Mouse (Mus musculus): Measurements from ENCODE around the gene Bst2. TPM values are rescaled to one million over a fixed set of nuclear protein-coding genes. Genes with fewer than 3 reads are reported as not detected.

Gene Bst2
- 207 and 235 TPM in 2 replicates for polyA plus RNA-seq (2011; ENCODE audit: insufficient read depth, insufficient read length, low read depth, missing spikeins)

GRCm38 (mm10) chr8:71537028-71537867, at the start of gene Bst2:
Gene Bst2, minus strand, starts transcription at chr8:71537456.
- peaks cover 6% of the 10 kb centered on the region; the same call in 1 of the 2 replicates for H3K36me3 ChIP-seq (ENCODE audit: control insufficient read depth, insufficient read depth, low read length, poor library complexity, severe bottlenecking)
- H3K9ac ChIP-seq (ENCODE audit: low read depth, poor library complexity, severe bottlenecking), result peak within 1 kb of the TSS; percentile 54
- TF ChIP-seq CTCF (IDR thresholded peaks at IDR 0.05; ENCODE audit: low read depth, low read length), result peak; percentile 13
- TF ChIP-seq EP300 (IDR thresholded peaks at IDR 0.05; ENCODE audit: insufficient read depth, low read depth, low read length), result 0 out of 2 replicates have a peak, but pooled peaks have one; percentile 21
- peak; percentile 70 for TF ChIP-seq POLR2A (IDR thresholded peaks at IDR 0.05; ENCODE audit: insufficient read depth, low read length)
- peak within 1 kb of the TSS; percentile 39 for H3K27ac ChIP-seq (ENCODE audit: insufficient read depth, low read length)
- H3K27me3 ChIP-seq (ENCODE audit: control insufficient read depth, insufficient read depth, low read length, poor library complexity, severe bottlenecking), result no peaks in the 10 kb centered on the region
- H3K4me3 ChIP-seq (ENCODE audit: low read depth, low read length), result peak within 1 kb of the TSS; percentile 90
- H3K4me1 ChIP-seq (ENCODE audit: control insufficient read depth, insufficient read depth, low read length), result peaks cover 2% of the 10 kb centered on the region
- H3K9me3 ChIP-seq (replicated peaks; ENCODE audit: control insufficient read depth, insufficient read depth, low read length, poor library complexity, severe bottlenecking), result no peaks in the 10 kb centered on the region

- Histone ChIP-seq H3K9ac (ENCODE audit: low read depth, poor library complexity, severe bottlenecking) (no peak overlapping the region), H3K36me3 (ENCODE audit: control insufficient read depth, insufficient read depth, low read length, poor library complexity, severe bottlenecking) (no peaks in the 10 kb centered on the region; the same call in 1 of the 2 replicates), H3K27me3 (ENCODE audit: control insufficient read depth, insufficient read depth, low read length, poor library complexity, severe bottlenecking) (no peaks in the 10 kb centered on the region), H3K9me3 (replicated peaks; ENCODE audit: control insufficient read depth, insufficient read depth, low read length, poor library complexity, severe bottlenecking) (no peaks in the 10 kb centered on the region), H3K4me3 (ENCODE audit: low read depth, low read length) (no peak overlapping the region), H3K4me1 (ENCODE audit: control insufficient read depth, insufficient read depth, low read length) (no peaks in the 10 kb centered on the region), H3K27ac (ENCODE audit: insufficient read depth, low read length) (no peak overlapping the region)
- no peak for TF ChIP-seq POLR2A (IDR thresholded peaks at IDR 0.05; ENCODE audit: insufficient read depth, low read length)
- TF ChIP-seq CTCF (IDR thresholded peaks at IDR 0.05; ENCODE audit: low read depth, low read length), result peak; percentile 76
- no peak for TF ChIP-seq EP300 (IDR thresholded peaks at IDR 0.05; ENCODE audit: insufficient read depth, low read depth, low read length)
Measured at GRCm38 (mm10) chr8:71586891-71587290, 49.6 kb upstream of the Bst2 start.

DNA sequence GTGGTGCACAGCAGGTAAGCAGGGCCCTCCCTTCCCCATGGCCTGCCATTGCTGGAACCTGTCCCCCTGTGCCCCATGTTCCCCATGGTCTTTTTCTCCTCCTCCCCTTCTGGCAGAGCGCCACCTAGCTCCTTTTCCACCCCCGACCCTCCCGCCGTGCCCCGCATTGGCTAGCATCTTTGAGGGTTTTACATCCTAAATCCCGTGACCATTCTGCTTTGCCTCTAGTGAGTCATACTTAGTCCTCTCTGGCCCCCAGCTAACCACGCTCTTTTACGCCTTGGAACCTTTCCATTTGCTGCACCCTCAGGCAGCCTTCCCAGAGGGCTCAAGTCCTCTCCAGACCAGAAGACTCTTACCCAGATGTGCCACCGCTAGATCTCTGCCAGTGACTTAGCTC, 42.9 kb upstream of the Bst2 start:
- peak overlapping the region; percentile 6; the same call in 1 of the 2 replicates for H3K27ac ChIP-seq (ENCODE audit: insufficient read depth, low read length)
- H3K9ac ChIP-seq (ENCODE audit: low read depth, poor library complexity, severe bottlenecking), result peak overlapping the region; percentile 43
- H3K27me3 ChIP-seq (ENCODE audit: control insufficient read depth, insufficient read depth, low read length, poor library complexity, severe bottlenecking), result no peaks in the 10 kb centered on the region
- H3K4me1 ChIP-seq (ENCODE audit: control insufficient read depth, insufficient read depth, low read length), result peaks cover 2% of the 10 kb centered on the region
- peak overlapping the region; percentile 55 for H3K4me3 ChIP-seq (ENCODE audit: low read depth, low read length)
- H3K36me3 ChIP-seq (ENCODE audit: control insufficient read depth, insufficient read depth, low read length, poor library complexity, severe bottlenecking), result no peaks in the 10 kb centered on the region
- TF ChIP-seq EP300 (IDR thresholded peaks at IDR 0.05; ENCODE audit: insufficient read depth, low read depth, low read length), result no peak
- peak; percentile 45 for TF ChIP-seq CTCF (IDR thresholded peaks at IDR 0.05; ENCODE audit: low read depth, low read length)
- no peaks in the 10 kb centered on the region for H3K9me3 ChIP-seq (replicated peaks; ENCODE audit: control insufficient read depth, insufficient read depth, low read length, poor library complexity, severe bottlenecking)

DNA sequence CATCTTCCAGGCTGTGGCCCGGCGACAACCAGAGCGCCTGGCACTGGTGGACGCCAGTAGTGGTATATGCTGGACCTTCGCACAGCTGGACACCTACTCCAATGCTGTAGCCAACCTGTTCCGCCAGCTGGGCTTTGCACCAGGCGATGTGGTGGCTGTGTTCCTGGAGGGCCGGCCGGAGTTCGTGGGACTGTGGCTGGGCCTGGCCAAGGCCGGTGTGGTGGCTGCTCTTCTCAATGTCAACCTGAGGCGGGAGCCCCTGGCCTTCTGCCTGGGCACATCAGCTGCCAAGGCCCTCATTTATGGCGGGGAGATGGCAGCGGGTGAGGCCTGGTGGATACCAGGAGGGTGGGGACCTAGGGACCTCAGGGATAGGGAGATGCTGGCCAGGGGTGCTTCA, 42.2 kb upstream of the Bst2 start:
- Histone ChIP-seq H3K9ac (ENCODE audit: low read depth, poor library complexity, severe bottlenecking) (peak overlapping the region; percentile 43), H3K27me3 (ENCODE audit: control insufficient read depth, insufficient read depth, low read length, poor library complexity, severe bottlenecking) (no peaks in the 10 kb centered on the region), H3K36me3 (ENCODE audit: control insufficient read depth, insufficient read depth, low read length, poor library complexity, severe bottlenecking) (no peaks in the 10 kb centered on the region), H3K4me3 (ENCODE audit: low read depth, low read length) (peak overlapping the region; percentile 42), H3K9me3 (replicated peaks; ENCODE audit: control insufficient read depth, insufficient read depth, low read length, poor library complexity, severe bottlenecking) (no peaks in the 10 kb centered on the region), H3K4me1 (ENCODE audit: control insufficient read depth, insufficient read depth, low read length) (peaks cover 2% of the 10 kb centered on the region), H3K27ac (ENCODE audit: insufficient read depth, low read length) (no peak overlapping the region)
- TF ChIP-seq POLR2A (IDR thresholded peaks at IDR 0.05; ENCODE audit: insufficient read depth, low read length) (no peak), EP300 (IDR thresholded peaks at IDR 0.05; ENCODE audit: insufficient read depth, low read depth, low read length) (no peak), CTCF (IDR thresholded peaks at IDR 0.05; ENCODE audit: low read depth, low read length) (no peak)

GRCm38 (mm10) chr8:71579009-71579408, 41.8 kb upstream of the Bst2 start:
- Histone ChIP-seq H3K36me3 (ENCODE audit: control insufficient read depth, insufficient read depth, low read length, poor library complexity, severe bottlenecking) (no peaks in the 10 kb centered on the region), H3K9ac (ENCODE audit: low read depth, poor library complexity, severe bottlenecking) (peak overlapping the region; percentile 43; the same call in 1 of the 2 replicates), H3K27me3 (ENCODE audit: control insufficient read depth, insufficient read depth, low read length, poor library complexity, severe bottlenecking) (no peaks in the 10 kb centered on the region), H3K4me3 (ENCODE audit: low read depth, low read length) (peak overlapping the region; percentile 42; the same call in 1 of the 2 replicates), H3K27ac (ENCODE audit: insufficient read depth, low read length) (no peak overlapping the region), H3K4me1 (ENCODE audit: control insufficient read depth, insufficient read depth, low read length) (peaks cover 2% of the 10 kb centered on the region), H3K9me3 (replicated peaks; ENCODE audit: control insufficient read depth, insufficient read depth, low read length, poor library complexity, severe bottlenecking) (no peaks in the 10 kb centered on the region)
- no peak for TF ChIP-seq EP300 (IDR thresholded peaks at IDR 0.05; ENCODE audit: insufficient read depth, low read depth, low read length)
- no peak for TF ChIP-seq POLR2A (IDR thresholded peaks at IDR 0.05; ENCODE audit: insufficient read depth, low read length)
- TF ChIP-seq CTCF (IDR thresholded peaks at IDR 0.05; ENCODE audit: low read depth, low read length), result no peak

DNA sequence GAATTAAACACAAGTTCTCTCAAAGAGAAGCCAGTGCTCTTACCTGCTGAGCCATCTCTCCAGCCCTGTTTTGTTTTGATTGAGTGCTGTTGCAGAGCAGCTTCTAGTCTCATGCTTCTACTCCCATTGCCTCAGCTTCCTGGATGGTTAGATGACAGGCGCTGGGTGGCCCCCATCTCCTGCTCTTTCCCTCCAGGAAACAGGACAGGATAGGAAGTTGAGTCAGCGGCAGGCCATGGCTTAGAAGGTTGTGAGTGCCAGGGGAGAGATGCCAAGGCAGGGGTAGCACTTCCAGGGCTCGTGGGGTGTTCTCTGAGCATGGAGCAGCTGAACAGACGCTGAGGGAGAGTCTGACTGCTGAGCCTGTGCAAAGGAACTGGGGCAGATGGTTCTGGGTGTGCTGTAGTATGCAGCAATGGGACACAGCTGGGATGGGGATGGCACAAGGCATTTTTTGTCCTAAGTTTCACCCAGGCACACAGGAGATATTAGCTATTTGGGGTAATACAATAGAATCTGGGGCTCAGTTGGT, 40.7 kb upstream of the Bst2 start:
- no peak for TF ChIP-seq CTCF (IDR thresholded peaks at IDR 0.05; ENCODE audit: low read depth, low read length)
- no peak for TF ChIP-seq EP300 (IDR thresholded peaks at IDR 0.05; ENCODE audit: insufficient read depth, low read depth, low read length)
- TF ChIP-seq POLR2A (IDR thresholded peaks at IDR 0.05; ENCODE audit: insufficient read depth, low read length), result no peak
- Histone ChIP-seq H3K4me1 (ENCODE audit: control insufficient read depth, insufficient read depth, low read length) (peaks cover 2% of the 10 kb centered on the region), H3K9me3 (replicated peaks; ENCODE audit: control insufficient read depth, insufficient read depth, low read length, poor library complexity, severe bottlenecking) (no peaks in the 10 kb centered on the region), H3K36me3 (ENCODE audit: control insufficient read depth, insufficient read depth, low read length, poor library complexity, severe bottlenecking) (no peaks in the 10 kb centered on the region), H3K27ac (ENCODE audit: insufficient read depth, low read length) (no peak overlapping the region), H3K4me3 (ENCODE audit: low read depth, low read length) (no peak overlapping the region), H3K9ac (ENCODE audit: low read depth, poor library complexity, severe bottlenecking) (no peak overlapping the region), H3K27me3 (ENCODE audit: control insufficient read depth, insufficient read depth, low read length, poor library complexity, severe bottlenecking) (no peaks in the 10 kb centered on the region)
